Mouse (Mus musculus): Measurements from ENCODE around the gene Ksr2. TPM values are rescaled to one million over a fixed set of nuclear protein-coding genes. Genes with fewer than 3 reads are reported as not detected.
"Not testable (repeated sequence)": the region's sequence is repeated elsewhere in the genome, so short reads cannot be mapped to it uniquely, and the experiment has no call there.

Ksr2 gene
- total RNA-seq, 2 experiments from 2014 or later: 23.4 to 24.1 TPM

DNA sequence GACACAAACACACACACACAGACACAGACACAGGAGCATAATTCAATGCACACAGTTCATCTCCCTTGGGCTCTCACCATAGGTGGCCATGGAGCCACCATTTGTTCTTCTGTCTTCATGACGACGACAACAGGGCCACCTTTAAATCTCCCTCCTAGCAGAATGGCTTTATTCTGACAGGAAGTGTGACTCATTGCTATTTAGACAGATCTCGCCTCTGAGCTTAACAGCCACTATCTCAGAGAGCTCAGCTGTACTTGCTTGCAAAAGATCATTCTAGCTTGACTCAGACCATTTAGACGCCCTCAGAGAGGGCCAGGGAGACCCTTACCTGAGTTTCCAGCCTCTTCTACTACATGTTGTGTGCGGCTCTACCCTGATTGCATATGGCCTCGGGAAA, 175.5 kb downstream of the Ksr2 start:
- no peak for DNase-seq
- intact Hi-C loops (cut with DNase I): no loop called here

DNA sequence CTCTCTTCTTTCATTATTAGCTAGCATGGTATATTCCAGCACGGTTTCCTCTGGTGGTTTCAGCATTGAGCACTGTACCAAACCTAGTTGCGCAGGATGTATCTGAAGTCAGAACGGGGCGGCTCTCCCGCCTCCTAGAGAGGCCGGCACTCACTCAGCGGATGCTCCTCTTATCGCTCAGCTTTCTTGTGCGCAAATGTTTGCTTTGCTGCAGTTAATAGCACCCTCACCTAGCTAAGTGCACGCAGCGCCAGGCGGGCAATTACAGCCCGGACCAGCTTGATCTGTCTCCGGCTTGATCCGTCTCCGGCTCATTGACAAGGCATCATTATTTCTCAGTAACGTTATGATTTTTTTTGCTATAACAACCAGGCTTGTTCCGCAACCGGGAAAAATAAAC, 179.5 kb downstream of the Ksr2 start:
- intact Hi-C loops (cut with DNase I): no loop called here
- DNase-seq: no peak

DNA sequence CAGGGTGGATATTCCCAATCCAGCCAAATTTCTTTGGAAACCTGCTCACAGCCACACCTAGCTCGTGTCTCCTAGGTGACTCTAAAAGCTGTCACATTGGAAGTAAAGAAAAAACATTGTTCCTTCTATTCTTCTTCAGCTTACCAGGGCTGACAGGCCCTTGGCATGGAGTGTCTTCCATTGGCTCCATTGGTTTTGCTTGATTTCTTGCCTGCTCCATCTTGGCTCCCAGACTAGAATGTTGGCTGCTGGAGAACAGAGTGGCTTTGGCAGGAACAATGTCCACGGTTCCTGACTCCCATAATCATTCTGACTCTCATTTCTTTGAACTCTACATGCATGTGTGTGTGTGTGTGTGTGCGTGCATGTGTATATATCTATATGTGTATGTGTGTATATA, 183.0 kb downstream of the Ksr2 start:
- DNase-seq: no peak
- intact Hi-C loops (cut with DNase I): no loop called here

DNA sequence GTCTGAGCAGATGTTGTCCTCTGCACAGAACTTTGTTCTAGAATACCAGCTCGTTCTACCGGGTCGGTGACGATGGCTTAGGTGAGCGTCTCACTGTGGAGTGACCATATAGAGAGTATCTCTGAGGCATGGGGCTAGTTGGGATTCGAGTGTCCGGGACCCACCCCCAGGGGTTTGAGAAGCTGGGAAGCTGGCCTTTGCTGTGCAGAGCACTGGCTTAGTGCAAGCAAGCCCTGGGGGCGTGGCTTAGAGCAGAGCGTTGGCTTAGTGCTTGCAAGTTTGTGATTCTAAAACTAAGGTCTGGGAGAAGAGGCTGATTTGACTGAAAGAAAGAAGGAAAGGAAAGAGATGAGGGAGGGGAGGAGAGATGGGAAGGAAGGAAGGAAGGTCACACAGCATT, 188.2 kb downstream of the Ksr2 start:
- intact Hi-C loops (cut with DNase I): no loop called here
- DNase-seq: no peak

DNA sequence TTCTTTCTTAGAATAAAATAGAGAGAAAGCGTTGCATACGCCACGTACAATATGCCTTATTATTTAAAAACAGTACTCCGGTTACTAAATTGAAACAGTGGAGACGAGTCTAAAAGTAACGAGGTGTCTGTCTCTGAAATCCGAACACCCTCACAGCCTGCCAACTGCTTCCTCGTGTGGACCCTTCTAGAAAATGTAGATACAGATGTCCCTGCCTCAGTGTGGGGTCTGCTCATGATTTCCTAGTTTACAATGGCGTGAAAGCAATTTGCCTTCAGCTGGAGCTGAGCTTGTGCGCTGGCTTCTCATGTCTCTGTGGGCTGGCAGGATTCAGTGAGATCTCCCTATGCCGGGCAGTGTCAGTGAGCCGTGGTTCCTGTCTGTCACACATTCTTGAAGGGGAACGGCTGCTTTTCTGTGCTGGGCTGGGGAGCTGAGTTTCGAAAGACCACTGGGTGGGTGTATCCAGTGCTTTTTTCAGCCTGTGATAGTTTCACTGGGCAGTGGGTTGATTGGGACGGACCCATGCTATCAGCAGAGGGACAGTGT, 194.0 kb downstream of the Ksr2 start:
- DNase-seq: no peak

DNA sequence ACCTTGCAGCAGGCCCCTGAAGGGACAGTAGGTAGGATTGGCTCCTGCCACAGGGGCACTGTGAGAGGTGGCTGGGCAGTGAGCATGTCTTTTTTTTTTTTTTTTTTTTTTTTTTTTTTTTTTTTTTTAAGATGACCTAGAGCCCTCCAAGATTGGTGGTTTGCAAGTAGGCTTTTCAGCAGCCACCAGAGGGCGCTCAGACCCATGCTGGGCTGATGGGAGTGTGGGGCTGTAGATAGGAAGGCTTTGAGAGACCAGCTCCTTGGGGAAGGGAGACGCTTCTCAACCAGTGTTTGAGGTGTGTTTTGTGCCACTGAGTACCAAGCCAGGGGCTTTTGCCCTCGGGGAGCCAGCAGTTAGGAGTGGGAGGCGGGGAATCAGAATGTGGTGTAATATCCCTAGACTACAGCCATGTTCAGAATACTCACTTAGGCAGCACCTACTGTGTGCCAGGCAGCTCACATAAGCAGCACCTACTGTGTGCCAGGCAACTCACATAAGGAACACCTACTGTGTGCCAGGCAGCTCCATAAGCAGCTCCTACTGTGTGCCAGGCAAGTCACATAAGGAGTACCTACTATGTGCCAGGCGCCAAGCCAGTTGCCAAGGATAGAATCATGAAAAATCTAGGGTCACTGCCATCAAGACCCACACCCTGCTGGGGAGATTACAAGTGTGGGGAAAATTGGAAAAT, 200.7 kb downstream of the Ksr2 start:
- intact Hi-C loops (cut with DNase I): no loop called here
- peak; percentile 84 for DNase-seq

More for the DNA sequence above, 194.0 kb downstream of the Ksr2 start:
- intact Hi-C loops (cut with DNase I): no loop called here

DNA sequence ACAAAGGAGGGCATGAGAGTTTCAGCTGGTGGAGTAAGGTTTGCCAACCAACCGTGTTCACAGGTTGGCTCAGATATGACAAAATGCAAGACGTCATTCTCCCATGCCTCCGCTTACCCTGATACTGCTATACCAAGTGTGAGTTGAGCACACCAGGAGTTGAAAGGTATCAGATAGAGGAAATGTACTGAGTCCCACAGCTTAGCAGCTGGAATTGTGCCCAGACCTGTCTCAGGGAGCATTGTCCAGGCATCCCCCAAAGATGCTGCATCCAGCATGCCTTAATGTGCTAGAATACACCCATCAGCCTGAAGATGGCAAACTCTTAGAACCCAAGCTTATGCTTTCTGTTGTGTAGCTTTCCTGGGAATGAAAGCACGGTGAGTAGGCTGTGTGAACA, 206.5 kb downstream of the Ksr2 start:
- intact Hi-C loops (cut with DNase I): no loop called here
- no peak for DNase-seq

DNA sequence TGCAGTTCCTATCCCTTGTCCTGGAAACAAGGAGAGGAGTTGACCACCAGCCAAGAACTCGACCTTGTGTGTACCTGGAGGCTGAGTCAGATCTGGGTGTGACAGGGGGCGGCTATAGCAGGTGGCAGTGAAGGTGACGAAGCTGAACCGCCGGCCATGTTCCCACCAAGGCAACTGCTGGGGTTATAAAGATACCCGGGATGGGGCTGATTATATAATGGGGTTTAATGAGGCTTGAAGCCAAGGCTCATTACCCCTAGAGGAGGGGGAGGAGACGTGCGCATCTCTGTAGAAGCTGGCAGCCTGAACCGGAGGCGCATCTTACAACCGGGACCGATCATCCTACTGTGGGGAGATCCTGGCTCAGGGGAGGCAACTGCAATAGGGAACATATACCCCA, 208.4 kb downstream of the Ksr2 start:
- peak; percentile 11 for DNase-seq
- intact Hi-C loops (cut with DNase I): no loop called here

DNA sequence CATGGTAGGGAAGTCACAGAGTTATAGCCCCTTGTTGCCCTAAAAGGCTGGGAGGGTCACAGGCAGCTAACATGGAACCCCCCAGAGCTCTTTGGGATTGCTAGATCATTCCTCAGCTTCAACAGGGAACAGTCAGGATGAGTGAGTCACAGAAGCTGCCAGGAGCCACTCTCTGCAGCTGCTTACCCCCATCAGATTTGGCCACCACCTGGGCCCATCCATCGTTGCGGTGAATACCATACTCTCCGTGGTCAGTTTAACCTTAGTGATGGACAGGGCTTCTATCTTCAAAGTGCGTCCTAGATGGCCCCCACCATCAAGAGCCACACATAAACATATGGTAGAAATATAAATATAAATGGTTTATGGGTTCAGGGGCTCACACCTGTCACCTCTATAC, 209.4 kb downstream of the Ksr2 start:
- intact Hi-C loops (cut with DNase I): not testable (repeated sequence)

DNA sequence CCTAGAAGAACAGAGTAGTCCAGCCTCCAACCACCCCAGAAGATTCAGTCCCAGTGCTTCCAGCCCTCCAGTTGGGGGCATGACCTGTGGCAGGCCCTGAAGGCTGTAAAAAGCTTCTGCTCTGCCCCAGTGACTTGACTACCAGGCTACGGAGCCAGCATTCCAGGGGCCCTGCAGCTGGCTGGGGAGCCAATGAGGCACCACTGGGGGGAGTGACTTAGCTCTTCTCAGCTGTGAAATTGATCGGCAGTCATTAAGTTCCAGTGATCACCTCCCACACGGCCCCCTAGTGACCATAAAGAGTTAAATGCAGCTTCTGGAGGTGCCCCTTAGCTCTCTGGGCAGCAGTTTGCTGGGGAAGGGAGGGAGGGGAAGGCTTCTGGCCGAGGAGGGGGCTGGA, 213.1 kb downstream of the Ksr2 start:
- intact Hi-C loops (cut with DNase I): no loop called here
- no peak for DNase-seq

More for the DNA sequence above, 209.4 kb downstream of the Ksr2 start:
- DNase-seq: not testable (repeated sequence)

DNA sequence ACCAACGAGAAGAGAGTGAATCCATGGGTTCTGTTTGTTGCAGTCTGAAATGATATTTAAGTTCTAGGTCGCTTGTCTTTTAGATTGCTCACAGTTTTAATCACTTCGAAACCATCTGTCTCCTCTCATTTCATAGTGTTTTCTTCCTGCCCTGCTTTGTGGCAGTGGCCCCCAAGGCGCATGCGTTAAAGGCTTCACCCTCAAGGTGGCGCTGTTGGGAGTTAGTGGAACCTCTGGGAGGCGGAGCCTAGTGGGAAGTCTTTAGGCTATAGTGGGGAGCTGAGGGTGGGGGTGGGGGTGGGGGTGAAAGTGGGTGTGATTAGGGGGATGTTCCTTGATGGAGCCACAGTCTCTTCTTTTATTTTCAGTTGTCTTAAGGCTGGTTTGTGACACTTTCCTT, 214.6 kb downstream of the Ksr2 start:
- intact Hi-C loops (cut with DNase I): no loop called here
- DNase-seq: peak; percentile 50

DNA sequence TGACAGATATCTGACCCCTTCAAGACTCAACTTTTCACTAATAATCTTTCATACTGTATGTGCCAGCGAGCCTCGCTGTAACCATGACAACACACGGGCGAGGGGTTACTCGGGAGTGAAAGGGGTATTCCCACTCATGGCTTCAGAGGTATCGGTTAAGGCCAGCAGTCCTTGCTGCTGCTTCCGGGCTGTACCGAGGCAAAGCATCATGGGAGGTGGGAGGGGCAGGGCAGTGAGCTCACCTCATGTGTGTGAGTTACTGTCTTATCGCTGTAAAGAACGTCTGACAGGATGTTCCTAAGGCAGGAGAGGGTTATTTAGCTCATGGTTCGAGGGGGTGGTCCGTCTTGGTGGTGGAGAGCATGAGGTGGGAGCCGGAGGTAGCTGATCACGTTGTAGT, 215.8 kb downstream of the Ksr2 start:
- intact Hi-C loops (cut with DNase I): no loop called here

DNA sequence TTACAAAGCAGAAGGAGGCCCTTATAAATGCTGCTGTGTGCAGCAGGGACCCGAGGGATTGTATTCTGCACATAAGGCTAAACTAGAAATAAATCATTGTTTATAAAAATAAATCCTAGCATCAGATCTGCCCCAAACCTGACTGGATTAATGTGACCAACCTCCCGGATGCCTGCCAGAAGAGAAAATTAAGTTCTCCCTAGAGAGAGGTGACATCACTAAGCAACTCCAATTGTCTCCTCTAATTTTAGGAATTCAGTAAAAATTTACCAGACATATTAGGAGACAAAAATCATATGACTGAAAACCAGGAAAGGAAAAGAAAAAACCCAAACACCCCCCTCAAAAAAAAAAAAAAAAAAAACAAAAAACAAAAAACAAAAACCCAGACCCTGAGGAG, 221.4 kb downstream of the Ksr2 start:
- intact Hi-C loops (cut with DNase I): no loop called here
- DNase-seq: no peak

More for the DNA sequence above, 215.8 kb downstream of the Ksr2 start:
- no peak for DNase-seq

DNA sequence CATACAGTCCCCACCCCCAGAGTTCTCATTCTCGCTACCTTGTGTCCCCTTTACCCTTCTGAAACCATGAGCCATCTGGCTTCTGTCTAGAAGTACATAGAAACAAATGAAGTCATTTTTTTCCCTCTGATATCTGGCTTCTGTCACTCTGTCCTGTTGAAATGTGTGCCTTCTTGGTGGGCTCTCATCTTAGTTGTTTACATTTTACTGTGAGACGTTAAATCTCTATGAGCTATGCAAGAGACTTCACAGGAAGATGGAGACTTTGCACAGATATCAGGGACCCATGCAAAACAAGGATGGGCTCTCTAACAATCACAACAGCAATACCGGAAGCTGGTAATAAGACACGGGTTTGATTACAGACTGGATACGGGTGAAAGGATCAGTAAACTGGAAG, 222.0 kb downstream of the Ksr2 start:
- intact Hi-C loops (cut with DNase I): no loop called here
- no peak for DNase-seq

DNA sequence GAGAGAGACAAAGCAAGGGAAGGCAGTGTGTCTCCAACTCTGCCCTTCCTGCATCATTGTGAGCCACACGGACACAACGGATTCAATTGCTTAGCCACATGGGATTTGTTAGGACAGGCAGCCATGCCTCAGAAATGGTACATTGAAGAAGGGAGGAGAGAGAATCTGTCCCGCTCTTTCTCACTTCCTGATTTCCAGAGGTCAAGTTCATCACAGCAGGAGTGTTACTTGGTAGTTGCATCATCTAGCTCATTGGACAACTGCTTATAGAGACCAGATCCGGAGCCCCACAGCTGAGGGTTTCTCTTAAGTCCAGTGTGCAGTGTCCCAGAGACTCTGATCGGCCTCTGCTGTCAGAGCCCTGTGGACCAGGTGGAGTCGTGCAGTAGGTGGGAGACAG, 227.8 kb downstream of the Ksr2 start:
- intact Hi-C loops (cut with DNase I): no loop called here
- no peak for DNase-seq

DNA sequence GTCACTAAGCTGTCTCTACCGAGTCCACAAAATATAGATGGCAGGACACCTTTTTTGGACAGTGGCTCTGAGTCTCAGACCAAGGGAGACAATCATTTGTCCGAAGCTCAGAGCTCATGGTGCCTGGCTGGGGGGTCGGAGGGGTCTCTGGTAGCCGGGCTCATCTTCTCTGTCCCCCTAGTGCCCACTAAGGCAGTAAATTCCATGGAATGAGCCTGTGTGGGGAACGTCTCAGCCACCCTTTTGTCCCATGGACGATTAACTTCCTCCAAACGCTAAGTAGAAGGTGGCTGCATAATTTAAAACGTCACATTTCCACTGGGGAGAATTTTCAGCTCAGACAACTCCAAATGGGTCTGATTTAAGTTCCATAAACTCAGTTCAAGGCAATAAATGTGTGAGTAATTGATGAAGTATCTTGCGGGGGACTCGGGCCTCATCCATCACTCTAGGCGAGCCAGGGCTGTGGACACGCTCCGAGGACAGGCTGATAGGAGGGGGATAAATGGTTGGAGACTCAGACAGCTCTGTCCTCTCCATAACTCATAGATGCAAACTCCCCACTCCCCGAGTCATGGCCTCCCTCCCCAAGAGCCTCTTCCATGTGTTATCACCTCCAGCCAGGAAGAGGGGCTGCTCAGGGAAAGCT, 237.6 kb downstream of the Ksr2 start:
- intact Hi-C loops (cut with DNase I): no loop called here
- no peak for DNase-seq

DNA sequence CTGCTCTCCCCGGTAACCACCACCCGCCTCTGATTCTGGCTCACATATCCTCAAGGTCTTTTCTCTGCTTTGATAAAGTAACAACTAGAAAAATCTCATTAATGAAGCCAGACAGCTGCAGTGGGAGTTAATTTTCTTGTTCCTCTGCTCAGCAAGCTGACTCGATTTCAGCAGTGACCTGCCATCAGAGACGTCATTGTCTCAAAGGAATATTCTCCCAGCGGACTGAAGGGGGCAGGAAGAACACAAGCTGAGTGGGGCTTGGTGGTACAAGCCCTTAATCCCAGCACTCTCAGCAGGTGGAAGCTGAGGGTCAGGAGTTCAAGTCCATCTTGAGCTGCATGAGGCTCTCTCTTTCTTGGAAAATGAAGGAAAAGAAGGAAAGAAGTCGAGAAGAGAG, 244.8 kb downstream of the Ksr2 start:
- intact Hi-C loops (cut with DNase I): no loop called here

DNA sequence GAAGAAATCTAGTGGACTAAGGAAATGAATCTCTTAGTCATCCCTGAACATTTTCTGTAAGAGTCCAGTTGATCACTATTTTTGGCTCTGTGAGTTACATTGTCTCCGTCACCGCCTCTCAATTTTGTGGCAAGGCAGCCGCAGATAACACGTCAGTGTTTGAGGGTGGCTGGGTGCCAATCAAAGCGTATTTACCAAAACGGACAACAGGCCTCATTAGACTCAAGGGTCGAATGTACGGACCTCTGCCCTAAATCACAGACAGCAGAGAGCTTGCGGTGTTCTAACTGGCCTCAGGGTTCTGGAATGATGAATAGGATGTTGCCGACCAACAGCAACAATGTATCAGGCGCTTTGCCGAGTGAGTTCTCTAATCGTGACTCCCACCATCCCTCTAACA, 245.8 kb downstream of the Ksr2 start:
- DNase-seq: no peak
- intact Hi-C loops (cut with DNase I): no loop called here

More for the DNA sequence above, 244.8 kb downstream of the Ksr2 start:
- DNase-seq: no peak

DNA sequence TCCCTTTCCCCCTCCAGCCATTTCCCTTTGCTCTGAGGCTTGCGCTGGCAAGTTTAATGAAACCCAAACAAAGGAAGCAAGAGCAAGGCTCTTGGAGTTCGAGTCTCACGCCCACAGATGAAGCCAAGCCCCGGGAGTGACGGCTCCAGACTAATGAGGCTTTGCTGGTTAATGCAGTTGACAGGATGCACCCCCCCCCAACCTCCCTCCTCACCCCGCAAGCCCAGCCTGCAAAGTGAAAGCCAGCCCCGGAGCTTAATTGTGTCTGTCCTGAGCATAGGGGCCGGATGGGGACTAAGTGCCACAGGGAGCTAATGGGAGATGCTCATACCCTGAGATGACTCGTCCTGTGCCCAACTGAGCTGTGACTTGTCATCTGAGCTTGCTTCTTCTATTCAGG, 251.4 kb downstream of the Ksr2 start:
- no peak for DNase-seq

DNA sequence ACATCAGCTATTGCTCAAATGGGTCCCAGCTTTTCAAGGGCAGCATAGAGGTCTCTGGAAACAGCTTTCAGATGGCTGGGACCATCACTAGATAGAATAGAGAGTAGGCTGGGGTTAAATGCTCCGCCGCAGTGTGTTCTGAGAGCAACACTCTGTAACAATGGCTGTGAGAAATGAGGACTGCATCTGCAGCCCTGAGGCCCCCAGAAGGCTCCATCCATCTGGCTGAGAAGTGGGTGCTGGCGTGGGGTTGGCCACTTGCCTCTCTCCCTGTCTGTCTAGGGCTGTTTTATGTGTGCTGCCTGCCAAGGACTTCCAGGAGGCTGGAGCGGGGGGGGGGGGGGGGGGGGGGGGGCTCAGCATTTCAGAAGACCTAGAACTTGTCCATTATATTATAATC, 253.5 kb downstream of the Ksr2 start:
- DNase-seq: peak; percentile 41
- intact Hi-C loops (cut with DNase I): no loop called here

More for the DNA sequence above, 251.4 kb downstream of the Ksr2 start:
- intact Hi-C loops (cut with DNase I): no loop called here

DNA sequence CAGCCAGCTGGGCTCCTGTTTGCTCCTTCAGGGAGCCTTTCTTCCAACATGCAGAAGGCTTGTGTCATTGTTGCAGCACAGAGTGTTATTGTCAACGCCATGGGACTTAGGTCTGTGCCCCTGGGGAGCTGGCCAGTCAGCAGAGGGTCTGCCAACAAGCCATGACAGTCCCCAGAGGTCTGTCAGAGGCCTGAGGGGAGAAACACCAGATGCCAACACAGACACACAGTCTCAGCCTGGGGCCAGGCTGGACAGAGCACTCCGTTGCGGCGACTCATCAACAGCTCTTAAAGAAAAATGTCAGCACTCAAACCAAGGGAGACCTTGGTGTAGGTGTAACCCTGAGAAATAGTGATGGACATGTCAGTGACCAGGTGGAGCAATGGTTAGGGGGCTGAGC, 255.5 kb downstream of the Ksr2 start:
- intact Hi-C loops (cut with DNase I): no loop called here
- no peak for DNase-seq

DNA sequence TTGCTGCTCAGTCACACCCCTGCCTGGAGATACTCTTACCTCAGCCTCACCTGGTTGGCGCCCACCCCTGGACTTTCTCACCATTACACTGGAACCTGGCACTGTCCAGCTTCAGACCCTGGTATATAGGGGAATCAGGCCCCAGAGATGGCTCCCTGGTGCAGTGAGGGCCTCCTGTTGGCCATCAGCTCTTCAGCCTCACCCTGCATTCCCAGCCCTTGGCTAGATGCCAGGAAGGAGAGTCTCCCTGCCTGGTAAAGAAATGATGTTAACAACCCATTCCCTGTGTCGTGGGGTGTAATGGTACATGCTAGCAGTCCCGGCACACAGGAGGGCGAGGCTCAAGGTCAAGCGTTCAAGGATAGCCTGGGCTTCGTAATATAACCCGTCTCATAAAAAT, 256.0 kb downstream of the Ksr2 start:
- intact Hi-C loops (cut with DNase I): no loop called here
- DNase-seq: no peak

Data from left cerebral cortex, postnatal 4 days (tissue).